Mouse (Mus musculus) limb, embryonic 11.5 days (tissue): Measurements from ENCODE around the gene Asap2. TPM values are rescaled to one million over a fixed set of nuclear protein-coding genes. Genes with fewer than 3 reads are reported as not detected.

ENCODE experiments used
- ATAC-seq: fragments of 200-750 bp; cut with Nextera tagmentation; 2 replicates; pipeline ENCODE4 v1.8.0; 2017; ENCODE audit warnings: low read depth; ENCODE audit not compliant: insufficient number of reproducible peaks, low FRiP score, low TSS enrichment
- DNase-seq: peaks from one replicate; pipeline ENCODE4 v3.0.0-alpha.2; 2015; ENCODE audit warnings: low spot score
- H3K27ac ChIP-seq: fragments of 300-500 bp; sonication (generic); replicated peaks from 2 replicates; pipeline ENCODE4 v1.5.1; 2014; ENCODE audit warnings: low read depth, mild to moderate bottlenecking, low read length
- H3K27me3 ChIP-seq: fragments of 300-500 bp; sonication (generic); 2 replicates; pipeline ENCODE4 v1.6.1; 2014; ENCODE audit warnings: mild to moderate bottlenecking, low read length, mixed read lengths; ENCODE audit not compliant: control insufficient read depth, insufficient read depth
- H3K36me3 ChIP-seq: fragments of 300-500 bp; sonication (generic); 2 replicates; pipeline ENCODE4 v1.6.1; 2014; ENCODE audit warnings: mild to moderate bottlenecking, low read length, moderate library complexity, mixed read lengths; ENCODE audit not compliant: control insufficient read depth, insufficient read depth
- H3K4me1 ChIP-seq: fragments of 300-500 bp; sonication (generic); 2 replicates; pipeline ENCODE4 v1.6.1; 2014; ENCODE audit warnings: low read length, mixed read lengths; ENCODE audit not compliant: control insufficient read depth, insufficient read depth
- H3K4me2 ChIP-seq: fragments of 300-500 bp; sonication (generic); 2 replicates; pipeline ENCODE4 v1.6.1; 2014; ENCODE audit warnings: low read depth, mild to moderate bottlenecking, moderate library complexity; ENCODE audit not compliant: severe bottlenecking
- H3K4me3 ChIP-seq: fragments of 300-500 bp; sonication (generic); 2 replicates; pipeline ENCODE4 v1.5.1; 2014; ENCODE audit warnings: low read depth, low read length
- H3K9ac ChIP-seq: fragments of 300-500 bp; sonication (generic); 2 replicates; pipeline ENCODE4 v1.6.1; 2014; ENCODE audit warnings: mild to moderate bottlenecking, low read length
- H3K9me3 ChIP-seq: fragments of 300-500 bp; sonication (generic); 2 replicates; pipeline ENCODE4 v1.6.1; 2016; ENCODE audit warnings: low read length; ENCODE audit not compliant: control insufficient read depth
- WGBS: fragments of 180-500 bp; shearing (Covaris S2); extraction: QIAGEN DNeasy Blood & Tissue Kit; methylation state at CpG from one replicate; pipeline ENCODE4 v1.1.7; 2014; 5-methylcytosine and 5-hydroxymethylcytosine counted together
- polyA plus RNA-seq: library from polyadenylated mRNA; unstranded; fragments of >200 nt; fragmentation: Nextera tagmentation; extraction: Ambion mirVana; gene quantifications from 2 replicates; pipeline ENCODE4 v1.2.1, GENCODE M21; 2014

Gene Asap2
- polyA plus RNA-seq, 1 experiment from 2014 or later: 19.0 TPM

DNA sequence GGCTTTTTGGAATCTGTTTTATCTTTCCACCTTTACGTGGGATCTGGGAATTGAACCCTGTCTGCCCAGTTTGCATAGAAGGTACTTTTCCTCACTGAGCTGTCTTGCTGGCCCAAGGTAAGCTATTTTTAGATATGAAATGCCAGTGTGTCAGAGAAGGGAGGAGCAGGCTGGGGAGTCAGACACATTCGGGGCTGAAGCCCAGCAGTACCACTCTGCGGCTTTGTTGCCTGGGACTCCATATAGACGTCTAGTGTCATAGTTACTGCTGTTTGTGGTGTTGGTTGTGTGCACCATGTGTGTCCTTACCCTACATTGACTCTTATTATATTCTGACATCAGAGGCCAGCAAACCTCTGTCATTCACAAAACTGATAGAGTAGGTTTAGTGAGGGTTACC is 192.5 kb downstream of the Asap2 start:
- no peaks in the 10 kb centered on the region for H3K27me3 ChIP-seq
- no peak overlapping the region for H3K4me2 ChIP-seq
- no peak overlapping the region for H3K9ac ChIP-seq
- no peaks in the 10 kb centered on the region for H3K4me1 ChIP-seq
- 93% methylated on average over 4 of the region's 4 CpGs for WGBS
- no peak for ATAC-seq
- no peak overlapping the region for H3K4me3 ChIP-seq
- no peaks in the 10 kb centered on the region for H3K9me3 ChIP-seq
- no peak for DNase-seq
- H3K36me3 ChIP-seq: no peaks in the 10 kb centered on the region
- H3K27ac ChIP-seq: no peak overlapping the region

DNA sequence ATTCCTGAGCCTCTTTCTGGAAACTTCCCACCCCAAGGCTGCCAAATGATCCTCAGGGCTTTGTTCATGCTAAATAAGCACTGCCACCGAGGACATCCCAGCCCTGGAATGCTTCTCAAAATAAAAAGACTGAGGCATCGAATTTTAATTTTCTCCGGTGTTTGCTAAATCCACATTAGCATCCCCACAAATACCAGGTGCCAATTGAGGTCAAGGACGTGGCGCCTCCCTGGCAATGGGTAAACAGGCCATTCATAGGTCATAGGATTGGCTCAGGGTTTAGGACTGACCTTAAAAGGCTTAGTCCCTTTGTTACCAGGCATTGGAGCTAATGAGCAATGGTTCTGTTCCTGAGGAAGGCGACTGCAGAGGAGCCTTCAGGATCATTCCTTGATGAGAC is 193.1 kb downstream of the Asap2 start:
- H3K36me3 ChIP-seq: no peaks in the 10 kb centered on the region
- DNase-seq (no peak), ATAC-seq (no peak)
- H3K4me2 ChIP-seq: no peak overlapping the region
- no peak overlapping the region for H3K4me3 ChIP-seq
- H3K4me1 ChIP-seq: no peaks in the 10 kb centered on the region
- H3K9me3 ChIP-seq: no peaks in the 10 kb centered on the region
- H3K9ac ChIP-seq: no peak overlapping the region
- 90% methylated on average over 6 of the region's 6 CpGs for WGBS
- no peak overlapping the region for H3K27ac ChIP-seq
- no peaks in the 10 kb centered on the region for H3K27me3 ChIP-seq

DNA sequence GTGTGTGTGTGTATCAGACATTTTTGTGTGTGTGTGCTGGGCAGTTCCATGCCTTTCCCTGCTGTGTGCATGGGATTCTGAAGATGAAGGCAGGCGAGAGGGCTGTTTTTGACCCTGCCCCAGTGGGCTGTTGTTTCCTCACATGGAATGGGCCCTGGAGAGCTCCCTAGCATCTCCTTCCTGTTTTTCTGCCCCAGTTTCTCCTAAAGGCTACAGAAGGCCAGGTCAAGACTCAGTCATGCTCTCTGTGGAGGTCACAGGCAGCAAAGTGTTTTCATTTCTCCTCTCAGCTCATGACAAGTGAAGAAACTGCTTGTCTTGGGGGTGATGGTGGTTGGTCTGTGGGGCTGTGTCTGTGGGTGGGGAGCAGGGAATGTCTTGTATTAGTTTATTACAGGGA is 195.9 kb downstream of the Asap2 start:
- WGBS: 86% methylated on average over 1 of the region's 1 CpGs
- no peaks in the 10 kb centered on the region for H3K9me3 ChIP-seq
- DNase-seq: no peak
- H3K4me1 ChIP-seq: no peaks in the 10 kb centered on the region
- no peak for ATAC-seq
- H3K4me3 ChIP-seq: no peak overlapping the region
- H3K4me2 ChIP-seq: no peak overlapping the region
- H3K27me3 ChIP-seq: no peaks in the 10 kb centered on the region
- H3K27ac ChIP-seq: no peak overlapping the region
- no peak overlapping the region for H3K9ac ChIP-seq
- H3K36me3 ChIP-seq: no peaks in the 10 kb centered on the region

DNA sequence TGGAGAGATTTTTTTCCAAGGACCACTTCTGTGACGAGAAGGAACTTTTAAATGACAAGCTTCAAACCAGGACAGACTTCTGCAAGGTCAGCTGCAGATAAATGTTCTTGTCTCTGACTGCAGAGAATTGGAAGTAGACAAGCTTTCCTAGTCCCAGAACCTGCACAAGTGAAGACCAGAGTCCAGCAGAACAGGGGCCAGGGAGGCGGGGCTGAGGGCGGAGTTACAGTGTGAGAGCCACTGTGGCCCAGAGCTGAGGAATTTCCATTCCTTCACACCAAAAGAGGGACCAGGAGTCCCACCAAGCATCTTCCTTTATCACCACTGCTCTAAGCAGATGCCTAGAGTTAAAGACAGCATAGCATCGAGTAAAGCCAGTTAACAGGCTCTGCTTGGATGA is 198.6 kb downstream of the Asap2 start:
- Histone ChIP-seq H3K4me3 (no peak overlapping the region), H3K4me1 (no peaks in the 10 kb centered on the region), H3K36me3 (no peaks in the 10 kb centered on the region), H3K9ac (no peak overlapping the region), H3K4me2 (no peak overlapping the region), H3K27me3 (no peaks in the 10 kb centered on the region), H3K27ac (no peak overlapping the region), H3K9me3 (no peaks in the 10 kb centered on the region)
- 58% methylated on average over 4 of the region's 4 CpGs for WGBS
- DNase-seq (no peak), ATAC-seq (no peak)

DNA sequence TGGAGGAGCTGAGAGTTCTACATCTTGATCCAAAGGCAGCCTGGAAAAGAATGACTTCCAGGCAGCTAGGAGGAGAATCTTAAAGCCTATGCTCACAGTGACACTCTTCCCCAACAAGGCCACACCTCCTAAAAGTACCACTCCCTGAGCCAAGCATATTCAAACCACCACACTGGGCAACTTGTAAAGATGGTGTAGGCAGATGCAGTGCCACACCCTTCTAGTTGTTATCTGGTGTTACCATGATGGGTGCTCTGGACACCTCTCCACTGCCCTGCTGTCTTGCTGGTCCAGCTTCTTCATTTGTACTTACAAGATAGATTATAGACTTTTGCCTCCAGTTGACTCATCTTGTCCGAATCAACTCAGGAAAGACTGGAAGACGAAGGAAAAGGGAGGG is 201.3 kb downstream of the Asap2 start:
- no peak overlapping the region for H3K4me3 ChIP-seq
- ATAC-seq (no peak), DNase-seq (no peak)
- no peak overlapping the region for H3K9ac ChIP-seq
- no peaks in the 10 kb centered on the region for H3K9me3 ChIP-seq
- no peaks in the 10 kb centered on the region for H3K27me3 ChIP-seq
- H3K27ac ChIP-seq: no peak overlapping the region
- H3K4me2 ChIP-seq: no peak overlapping the region
- 84% methylated on average over 2 of the region's 2 CpGs for WGBS
- H3K4me1 ChIP-seq: no peaks in the 10 kb centered on the region
- no peaks in the 10 kb centered on the region for H3K36me3 ChIP-seq

DNA sequence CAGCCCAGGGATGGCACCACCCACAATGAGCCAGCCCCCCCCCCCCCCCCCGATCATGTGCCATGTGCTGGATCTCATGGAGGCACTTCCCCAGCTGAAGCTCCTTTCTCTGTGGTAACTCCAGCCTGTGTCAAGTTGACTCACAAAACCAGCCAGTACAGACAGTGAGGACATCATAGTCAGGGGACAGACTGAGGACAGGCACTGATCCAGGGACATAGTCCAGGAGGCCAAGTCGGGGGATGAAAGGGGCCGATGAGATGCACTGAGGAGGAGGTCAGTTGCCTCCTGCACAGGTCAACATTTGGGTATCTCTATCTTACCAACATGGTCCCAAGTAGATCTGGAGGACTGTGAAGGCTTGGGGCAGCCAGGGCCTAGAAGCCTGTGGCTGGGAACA is 205.2 kb downstream of the Asap2 start:
- Histone ChIP-seq H3K9ac (no peak overlapping the region), H3K4me2 (no peak overlapping the region), H3K27ac (no peak overlapping the region), H3K4me3 (no peak overlapping the region), H3K36me3 (no peaks in the 10 kb centered on the region), H3K4me1 (no peaks in the 10 kb centered on the region), H3K9me3 (no peaks in the 10 kb centered on the region), H3K27me3 (no peaks in the 10 kb centered on the region)
- 92% methylated on average over 3 of the region's 3 CpGs for WGBS
- ATAC-seq (no peak), DNase-seq (no peak)

DNA sequence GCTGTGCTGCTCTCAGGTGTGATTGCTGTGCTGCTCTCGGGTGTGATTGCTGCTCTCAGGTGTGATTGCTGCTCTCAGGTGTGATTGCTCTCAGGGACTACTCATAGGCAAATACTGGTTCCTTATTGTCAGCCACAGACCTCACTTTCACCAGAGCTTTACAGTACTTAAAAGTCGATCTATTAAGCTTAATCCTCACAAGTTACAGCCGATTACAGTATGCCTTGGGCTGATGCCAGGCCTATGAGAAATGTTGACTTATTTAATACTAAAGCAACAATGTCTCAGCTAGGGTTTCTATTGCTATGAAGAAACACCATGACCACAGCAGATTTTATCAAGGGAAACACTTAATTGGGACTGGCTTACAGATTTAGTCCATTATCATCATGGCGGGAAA is 206.2 kb downstream of the Asap2 start:
- Histone ChIP-seq H3K36me3 (no peaks in the 10 kb centered on the region), H3K27ac (no peak overlapping the region), H3K4me2 (no peak overlapping the region), H3K4me1 (no peaks in the 10 kb centered on the region), H3K9me3 (no peaks in the 10 kb centered on the region), H3K4me3 (no peak overlapping the region), H3K9ac (no peak overlapping the region), H3K27me3 (no peaks in the 10 kb centered on the region)
- no peak for DNase-seq
- ATAC-seq: no peak
- 97% methylated on average over 4 of the region's 4 CpGs for WGBS

DNA sequence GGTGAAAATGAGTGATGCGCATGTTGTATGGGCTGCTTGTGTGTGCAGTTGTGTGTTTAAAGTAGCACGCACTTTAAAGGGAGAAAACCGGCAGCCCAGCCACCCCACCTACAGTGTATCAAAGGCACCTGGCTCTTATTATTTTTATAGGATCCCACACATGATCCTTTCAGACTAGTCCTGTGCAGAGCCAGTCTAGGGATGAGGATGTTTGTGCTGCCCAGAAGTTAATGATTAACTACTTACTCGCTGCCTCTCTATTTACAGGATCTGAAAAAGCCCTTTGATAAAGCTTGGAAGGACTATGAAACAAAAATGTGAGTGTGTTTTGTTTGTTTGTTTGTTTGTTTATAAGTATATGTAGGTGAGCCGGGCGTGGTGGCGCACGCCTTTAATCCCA is 210.4 kb downstream of the Asap2 start:
- Histone ChIP-seq H3K27me3 (no peaks in the 10 kb centered on the region), H3K4me3 (no peak overlapping the region), H3K4me1 (no peaks in the 10 kb centered on the region), H3K9ac (no peak overlapping the region), H3K4me2 (no peak overlapping the region), H3K36me3 (peaks cover 2% of the 10 kb centered on the region; the same call in 1 of the 2 replicates), H3K27ac (no peak overlapping the region), H3K9me3 (no peaks in the 10 kb centered on the region)
- WGBS: 75% methylated on average over 8 of the region's 8 CpGs
- no peak for DNase-seq
- ATAC-seq: no peak

DNA sequence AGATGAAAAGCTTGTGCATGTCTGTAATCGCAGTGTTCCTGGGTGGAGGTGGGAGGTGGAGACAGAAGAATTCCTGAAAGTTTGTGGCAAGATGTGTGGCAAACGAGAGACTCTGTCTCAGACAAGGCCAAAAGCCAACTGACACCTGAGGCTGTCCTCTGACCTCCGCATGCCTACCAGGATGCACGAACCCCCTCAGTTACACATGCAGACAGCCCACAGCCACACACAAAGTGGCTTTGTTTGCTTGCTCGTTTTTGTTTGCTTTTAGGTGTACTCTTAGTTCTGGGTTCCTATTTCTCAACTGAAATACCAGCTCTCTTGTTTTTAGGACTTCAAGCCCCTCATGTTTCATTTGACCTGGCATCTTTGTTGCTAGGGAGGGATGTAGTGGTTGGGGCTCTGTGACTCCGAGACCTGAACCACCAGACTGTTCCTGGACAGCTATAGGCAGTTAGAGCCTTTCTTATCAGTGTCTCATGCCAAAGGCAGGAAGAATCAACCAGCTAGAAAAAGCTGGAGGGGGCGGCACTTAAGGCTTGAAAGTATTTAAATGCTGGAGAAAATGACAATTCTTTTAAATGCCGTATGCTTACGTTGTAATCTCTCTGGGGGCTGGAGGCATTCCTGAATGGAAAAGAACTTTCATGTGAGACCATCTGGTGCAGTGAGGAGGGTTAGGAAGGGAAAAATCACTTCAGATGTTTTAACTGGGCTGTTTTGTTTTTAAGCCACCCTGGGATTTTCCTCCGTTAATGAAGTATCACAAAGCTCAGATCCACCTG is 211.4 kb downstream of the Asap2 start:
- H3K27ac ChIP-seq: no peak overlapping the region
- no peak overlapping the region for H3K4me3 ChIP-seq
- no peaks in the 10 kb centered on the region for H3K4me1 ChIP-seq
- H3K27me3 ChIP-seq: no peaks in the 10 kb centered on the region
- DNase-seq (no peak), ATAC-seq (no peak)
- no peak overlapping the region for H3K9ac ChIP-seq
- H3K4me2 ChIP-seq: no peak overlapping the region
- no peaks in the 10 kb centered on the region for H3K9me3 ChIP-seq
- peaks cover 2% of the 10 kb centered on the region; the same call in 1 of the 2 replicates for H3K36me3 ChIP-seq
- 87% methylated on average over 10 of the region's 10 CpGs for WGBS
